Mouse (Mus musculus): ENCODE data around the gene Sympk. TPM values are rescaled to one million over a fixed set of nuclear protein-coding genes. Genes with fewer than 3 reads are reported as not detected.

Sympk gene
- polyA plus RNA-seq (2015; fragmentation: Nextera tagmentation; extraction: Ambion mirVana), result 34.0 and 35.6 TPM in 2 replicates

DNA sequence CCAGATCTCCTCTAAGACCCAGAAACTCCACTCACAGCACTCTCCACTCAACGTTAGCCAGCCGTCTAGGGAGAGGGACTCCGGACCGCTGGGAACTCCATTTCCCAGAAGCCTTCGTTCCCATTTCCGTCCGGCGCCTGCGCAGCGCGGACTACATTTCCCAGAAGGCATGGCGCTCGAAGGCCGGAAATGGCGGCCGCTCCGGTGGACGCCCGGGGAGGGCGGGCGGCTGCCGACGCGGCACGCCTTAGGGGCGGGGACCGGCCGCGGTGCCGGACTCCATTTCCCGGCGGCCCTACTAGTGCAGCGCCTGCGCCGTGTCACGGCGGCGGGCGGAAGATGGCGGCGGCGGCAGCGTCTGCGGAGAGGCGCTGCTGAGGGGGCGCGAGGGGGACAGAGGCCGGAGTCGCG is at the start of gene Sympk:
Gene Sympk, plus strand, starts transcription at position 282 of the 411 bp plus-strand sequence.
- Histone ChIP-seq H3K4me1 (ENCODE audit: insufficient read depth, low read length) (peaks cover 15% of the 10 kb centered on the region), H3K27me3 (ENCODE audit: insufficient read depth, low read length) (peaks cover 32% of the 10 kb centered on the region), H3K36me3 (ENCODE audit: insufficient read depth, low read length) (peaks cover 4% of the 10 kb centered on the region), H3K4me2 (replicated peaks; ENCODE audit: low read depth, low read length) (peak within 1 kb of the TSS; percentile 89), H3K27ac (ENCODE audit: low read length) (peak within 1 kb of the TSS; percentile 31), H3K9me3 (ENCODE audit: low read length) (no peaks in the 10 kb centered on the region), H3K9ac (replicated peaks; ENCODE audit: low read length) (peak within 1 kb of the TSS; percentile 78), H3K4me3 (ENCODE audit: low read length) (peak within 1 kb of the TSS; percentile 80)
- peak; percentile 95 for ATAC-seq (ENCODE audit: low FRiP score, low TSS enrichment)
- under 1% methylated on average over 50 of the region's 50 CpGs for whole genome bisulfite sequencing

DNA sequence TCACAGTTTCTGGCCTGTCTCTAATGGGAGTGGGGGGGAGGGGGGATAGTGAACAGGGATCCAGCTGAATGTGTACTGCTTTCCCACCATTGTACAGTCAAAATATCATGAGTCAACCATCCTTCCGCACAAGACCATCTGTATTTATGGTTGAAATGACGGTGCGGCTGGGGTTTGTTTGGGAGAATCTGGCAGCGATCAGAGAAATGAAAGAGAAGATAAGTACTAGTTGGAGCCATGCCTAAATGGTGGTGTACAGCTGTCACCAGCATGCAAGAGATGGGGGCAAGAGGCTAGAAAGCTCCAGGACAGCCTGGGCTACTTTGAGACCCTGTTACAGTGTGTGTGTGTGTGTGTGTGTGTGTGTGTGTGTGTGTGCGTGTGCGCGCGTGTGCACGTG is 45.8 kb upstream of the Sympk start:
- H3K36me3 ChIP-seq (ENCODE audit: insufficient read depth, low read length), result no peaks in the 10 kb centered on the region

DNA sequence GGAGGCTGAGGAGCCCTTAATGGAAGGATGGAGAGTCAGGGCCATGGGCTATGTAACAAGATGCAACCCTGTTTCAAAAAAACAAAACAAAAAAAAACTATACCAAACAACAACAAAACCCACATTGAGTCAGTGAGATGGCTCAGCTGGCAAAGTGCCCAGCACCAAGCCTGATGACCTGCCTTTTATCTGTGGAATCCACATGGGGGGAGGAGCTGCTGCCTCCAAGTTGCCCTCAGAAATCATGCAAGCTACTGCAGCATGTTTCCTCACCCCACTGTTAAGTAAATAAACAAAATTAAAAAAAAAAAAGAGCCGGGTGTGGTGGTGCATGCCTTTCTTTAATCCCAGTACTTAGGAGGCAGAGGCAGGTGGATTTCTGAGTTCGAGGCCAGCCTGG is 37.7 kb upstream of the Sympk start:
- WGBS, result 72% methylated on average over 2 of the region's 2 CpGs
- no peak overlapping the region for H3K27ac ChIP-seq (ENCODE audit: low read length)
- 0 out of 2 replicates have a peak, but pooled peaks cover 6% of the 10 kb centered on the region for H3K27me3 ChIP-seq (ENCODE audit: insufficient read depth, low read length)
- H3K36me3 ChIP-seq (ENCODE audit: insufficient read depth, low read length), result no peaks in the 10 kb centered on the region
- H3K9ac ChIP-seq (replicated peaks; ENCODE audit: low read length), result no peak overlapping the region
- H3K4me1 ChIP-seq (ENCODE audit: insufficient read depth, low read length), result peaks cover 11% of the 10 kb centered on the region
- no peaks in the 10 kb centered on the region for H3K9me3 ChIP-seq (ENCODE audit: low read length)
- H3K4me2 ChIP-seq (replicated peaks; ENCODE audit: low read depth, low read length), result no peak overlapping the region
- no peak overlapping the region for H3K4me3 ChIP-seq (ENCODE audit: low read length)
- no peak for ATAC-seq (ENCODE audit: low FRiP score, low TSS enrichment)

More for the DNA sequence above, 45.8 kb upstream of the Sympk start:
- Histone ChIP-seq H3K27ac (ENCODE audit: low read length) (no peak overlapping the region), H3K27me3 (ENCODE audit: insufficient read depth, low read length) (no peaks in the 10 kb centered on the region), H3K4me2 (replicated peaks; ENCODE audit: low read depth, low read length) (no peak overlapping the region), H3K9ac (replicated peaks; ENCODE audit: low read length) (no peak overlapping the region), H3K4me1 (ENCODE audit: insufficient read depth, low read length) (no peaks in the 10 kb centered on the region), H3K9me3 (ENCODE audit: low read length) (no peaks in the 10 kb centered on the region), H3K4me3 (ENCODE audit: low read length) (no peak overlapping the region)
- 84% methylated on average over 9 of the region's 9 CpGs for WGBS
- ATAC-seq (ENCODE audit: low FRiP score, low TSS enrichment), result no peak

DNA sequence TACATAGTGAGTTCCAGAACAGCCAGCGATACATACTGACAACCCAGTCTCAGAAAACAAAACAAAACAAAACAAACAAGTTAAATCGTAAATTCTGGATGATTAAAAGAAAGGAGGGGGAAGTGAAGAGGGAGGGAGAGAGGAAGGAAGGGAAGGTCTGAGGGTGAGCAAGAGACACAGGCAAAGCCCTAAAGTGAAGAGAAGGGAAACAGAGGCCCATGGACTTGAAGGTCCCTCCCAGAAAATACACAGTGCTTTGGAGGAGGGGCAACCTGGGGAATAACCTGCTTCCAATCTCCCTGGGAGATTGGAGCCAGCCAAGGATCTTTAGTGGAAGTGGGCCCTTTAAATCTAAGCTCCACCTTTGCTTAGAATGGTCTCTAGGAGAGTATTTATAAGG is 37.1 kb upstream of the Sympk start, which contains the start of gene Nanos2:
Gene Nanos2, plus strand, starts transcription at position 301 of the 400 bp plus-strand sequence.
- no peak within 1 kb of the TSS for H3K4me3 ChIP-seq (ENCODE audit: low read length)
- H3K4me1 ChIP-seq (ENCODE audit: insufficient read depth, low read length), result peaks cover 17% of the 10 kb centered on the region
- ATAC-seq (ENCODE audit: low FRiP score, low TSS enrichment), result no peak
- no peaks in the 10 kb centered on the region for H3K9me3 ChIP-seq (ENCODE audit: low read length)
- WGBS, result 37% methylated on average over 2 of the region's 2 CpGs
- no peak within 1 kb of the TSS for H3K27ac ChIP-seq (ENCODE audit: low read length)
- no peak within 1 kb of the TSS for H3K9ac ChIP-seq (replicated peaks; ENCODE audit: low read length)
- H3K4me2 ChIP-seq (replicated peaks; ENCODE audit: low read depth, low read length), result no peak within 1 kb of the TSS
- 0 out of 2 replicates have a peak, but pooled peaks cover 12% of the 10 kb centered on the region for H3K27me3 ChIP-seq (ENCODE audit: insufficient read depth, low read length)
- no peaks in the 10 kb centered on the region for H3K36me3 ChIP-seq (ENCODE audit: insufficient read depth, low read length)

DNA sequence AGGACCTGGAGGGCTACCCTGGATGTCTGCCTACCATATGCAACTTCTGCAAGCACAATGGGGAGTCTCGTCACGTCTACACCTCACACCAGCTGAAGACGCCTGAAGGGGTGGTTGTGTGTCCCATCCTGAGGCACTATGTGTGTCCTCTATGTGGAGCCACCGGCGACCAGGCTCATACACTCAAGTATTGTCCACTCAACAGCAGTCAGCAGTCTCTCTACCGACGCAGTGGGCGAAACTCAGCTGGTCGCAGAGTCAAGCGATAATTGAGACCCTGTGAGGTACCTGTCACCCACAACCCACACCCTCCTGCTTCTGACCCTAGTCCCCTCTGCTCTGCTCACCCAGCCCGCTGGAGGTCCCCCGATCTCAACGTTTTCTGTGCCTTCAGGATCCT is 36.4 kb upstream of the Sympk start:
- ATAC-seq (ENCODE audit: low FRiP score, low TSS enrichment), result no peak
- WGBS, result 75% methylated on average over 13 of the region's 13 CpGs

DNA sequence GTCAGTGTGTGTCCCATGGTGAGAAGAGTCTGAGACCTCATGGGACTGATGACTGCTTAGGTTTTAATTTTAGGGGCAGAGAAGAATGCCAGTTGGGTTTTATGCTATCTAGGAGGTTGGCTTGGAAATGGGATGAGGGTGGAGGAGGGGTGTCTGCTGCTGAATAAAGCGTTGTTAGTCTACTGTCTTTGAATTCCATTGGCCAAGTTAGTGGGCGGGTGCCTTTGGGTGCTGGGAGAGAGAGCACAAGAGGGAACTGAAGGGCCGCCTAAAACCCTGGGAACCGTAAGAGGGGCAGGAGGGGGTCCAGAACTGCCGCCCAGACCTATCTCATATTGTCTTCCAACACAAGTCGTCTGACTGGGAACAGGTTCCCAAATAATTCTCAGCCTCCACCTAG is 35.4 kb upstream of the Sympk start:
- WGBS, result 68% methylated on average over 6 of the region's 6 CpGs

More for the DNA sequence above, 36.4 kb upstream of the Sympk start:
- H3K4me3 ChIP-seq (ENCODE audit: low read length), result no peak overlapping the region
- no peak overlapping the region for H3K9ac ChIP-seq (replicated peaks; ENCODE audit: low read length)
- H3K9me3 ChIP-seq (ENCODE audit: low read length), result no peaks in the 10 kb centered on the region
- H3K27me3 ChIP-seq (ENCODE audit: insufficient read depth, low read length), result 0 out of 2 replicates have a peak, but pooled peaks cover 13% of the 10 kb centered on the region
- no peak overlapping the region for H3K27ac ChIP-seq (ENCODE audit: low read length)
- H3K36me3 ChIP-seq (ENCODE audit: insufficient read depth, low read length), result no peaks in the 10 kb centered on the region
- peaks cover 22% of the 10 kb centered on the region for H3K4me1 ChIP-seq (ENCODE audit: insufficient read depth, low read length)
- no peak overlapping the region for H3K4me2 ChIP-seq (replicated peaks; ENCODE audit: low read depth, low read length)

DNA sequence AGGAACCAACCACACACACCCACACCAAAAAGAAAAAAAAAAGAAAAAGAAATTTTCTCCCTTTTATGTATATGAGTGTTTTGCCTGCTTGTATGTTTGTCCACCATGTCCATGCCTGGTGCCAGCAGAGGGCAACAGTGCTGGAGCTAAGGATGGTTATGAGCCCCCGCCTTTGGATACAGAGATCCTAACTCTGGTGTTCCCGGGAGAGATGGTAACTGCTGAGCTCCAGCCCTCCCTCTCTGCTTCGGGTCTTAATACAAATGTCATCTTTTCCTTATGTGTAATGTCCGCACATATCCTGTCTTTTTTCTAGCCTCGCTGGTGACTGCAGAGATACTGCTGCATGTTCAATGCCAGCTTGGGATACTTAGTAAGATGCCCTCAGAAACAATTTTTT is 34.2 kb upstream of the Sympk start:
- Histone ChIP-seq H3K4me1 (ENCODE audit: insufficient read depth, low read length) (peaks cover 22% of the 10 kb centered on the region), H3K4me2 (replicated peaks; ENCODE audit: low read depth, low read length) (peak overlapping the region; percentile 90), H3K4me3 (ENCODE audit: low read length) (peak overlapping the region; percentile 58), H3K27me3 (ENCODE audit: insufficient read depth, low read length) (0 out of 2 replicates have a peak, but pooled peaks cover 19% of the 10 kb centered on the region), H3K36me3 (ENCODE audit: insufficient read depth, low read length) (no peaks in the 10 kb centered on the region), H3K9me3 (ENCODE audit: low read length) (no peaks in the 10 kb centered on the region), H3K27ac (ENCODE audit: low read length) (peak overlapping the region; percentile 83), H3K9ac (replicated peaks; ENCODE audit: low read length) (0 out of 2 replicates have a peak overlapping the region, but pooled peaks have one; percentile 27)
- 6% methylated on average over 5 of the region's 5 CpGs for WGBS
- no peak for ATAC-seq (ENCODE audit: low FRiP score, low TSS enrichment)

More for the DNA sequence above, 35.4 kb upstream of the Sympk start:
- H3K27me3 ChIP-seq (ENCODE audit: insufficient read depth, low read length), result 0 out of 2 replicates have a peak, but pooled peaks cover 19% of the 10 kb centered on the region
- H3K9ac ChIP-seq (replicated peaks; ENCODE audit: low read length), result no peak overlapping the region
- no peaks in the 10 kb centered on the region for H3K36me3 ChIP-seq (ENCODE audit: insufficient read depth, low read length)
- no peak overlapping the region for H3K27ac ChIP-seq (ENCODE audit: low read length)
- no peak overlapping the region for H3K4me2 ChIP-seq (replicated peaks; ENCODE audit: low read depth, low read length)
- H3K4me3 ChIP-seq (ENCODE audit: low read length), result no peak overlapping the region
- no peaks in the 10 kb centered on the region for H3K9me3 ChIP-seq (ENCODE audit: low read length)
- peaks cover 22% of the 10 kb centered on the region for H3K4me1 ChIP-seq (ENCODE audit: insufficient read depth, low read length)
- ATAC-seq (ENCODE audit: low FRiP score, low TSS enrichment), result no peak

DNA sequence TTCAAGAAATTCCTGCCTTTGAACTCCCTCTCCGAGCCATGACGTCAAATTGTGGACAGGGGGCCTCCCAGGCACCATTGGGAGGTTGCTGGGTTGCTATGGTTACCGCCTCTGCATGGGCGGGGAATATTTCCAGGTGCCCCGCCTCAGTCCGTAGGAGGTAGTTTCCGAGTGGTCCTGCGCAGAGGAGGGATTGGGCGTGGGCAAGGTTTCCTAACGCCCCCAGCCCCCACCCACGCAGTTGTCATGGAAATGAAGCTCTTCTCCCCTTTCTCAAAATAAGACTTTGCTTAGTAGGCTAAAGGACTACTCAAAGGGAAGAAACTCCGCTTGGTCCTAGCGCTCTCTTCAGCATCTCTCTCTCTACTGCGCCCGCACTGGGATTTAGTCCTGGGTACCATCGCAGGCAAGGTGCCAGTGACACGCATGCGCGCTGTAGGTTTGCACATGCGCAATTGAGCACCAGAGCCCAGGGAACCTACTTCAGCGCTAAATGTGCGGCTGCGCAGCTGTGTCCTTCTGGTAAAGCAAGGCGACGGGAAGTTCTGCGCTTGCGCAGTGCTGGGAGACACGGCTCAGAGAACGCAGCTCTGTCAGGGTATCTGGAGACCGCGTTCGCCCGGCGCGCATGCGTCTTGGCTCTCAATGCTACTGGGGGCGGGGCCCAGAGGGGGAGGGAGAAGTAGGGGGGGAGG is 33.4 kb upstream of the Sympk start, which contains the start of gene Mypop:
Gene Mypop, plus strand, starts transcription at position 645 of the 695 bp plus-strand sequence.
- Histone ChIP-seq H3K4me1 (ENCODE audit: insufficient read depth, low read length) (peaks cover 22% of the 10 kb centered on the region), H3K36me3 (ENCODE audit: insufficient read depth, low read length) (no peaks in the 10 kb centered on the region), H3K9ac (replicated peaks; ENCODE audit: low read length) (peak within 1 kb of the TSS; percentile 71), H3K27ac (ENCODE audit: low read length) (peak within 1 kb of the TSS; percentile 83), H3K4me2 (replicated peaks; ENCODE audit: low read depth, low read length) (peak within 1 kb of the TSS; percentile 90), H3K27me3 (ENCODE audit: insufficient read depth, low read length) (0 out of 2 replicates have a peak, but pooled peaks cover 19% of the 10 kb centered on the region), H3K9me3 (ENCODE audit: low read length) (no peaks in the 10 kb centered on the region), H3K4me3 (ENCODE audit: low read length) (peak within 1 kb of the TSS; percentile 58)
- ATAC-seq (ENCODE audit: low FRiP score, low TSS enrichment), result peak; percentile 94
- WGBS, result under 1% methylated on average over 36 of the region's 37 CpGs

DNA sequence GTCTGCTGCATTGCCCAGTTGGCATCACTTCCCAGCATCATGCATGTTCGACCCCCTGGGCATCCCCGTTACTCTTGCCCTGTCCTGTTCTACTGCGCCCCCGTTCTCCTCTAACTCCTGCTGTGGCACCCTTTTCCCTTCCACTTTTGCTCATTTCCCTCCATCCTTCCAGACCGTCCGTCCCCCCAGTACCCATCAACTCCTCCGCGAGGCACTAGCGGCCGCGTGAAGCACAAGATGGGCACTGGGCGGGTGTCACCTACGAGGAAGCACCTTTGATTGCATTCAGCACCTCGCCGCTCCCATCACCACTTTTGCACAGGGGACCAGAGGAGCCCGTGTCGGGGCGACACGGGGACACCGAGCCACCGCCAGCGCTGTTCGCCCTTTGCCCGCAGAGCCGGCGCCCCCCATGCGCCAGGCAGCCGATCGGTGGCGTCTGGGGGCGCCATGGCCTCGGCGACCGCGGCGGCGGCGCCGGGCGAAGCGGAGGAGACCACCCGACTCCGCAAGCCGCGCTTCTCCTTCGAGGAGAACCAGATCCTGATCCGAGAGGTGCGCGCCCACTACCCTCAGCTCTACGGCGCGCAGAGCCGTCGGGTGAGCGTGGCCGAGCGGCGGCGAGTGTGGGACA is 32.4 kb upstream of the Sympk start:
- Histone ChIP-seq H3K9ac (replicated peaks; ENCODE audit: low read length) (peak overlapping the region; percentile 71), H3K27me3 (ENCODE audit: insufficient read depth, low read length) (0 out of 2 replicates have a peak, but pooled peaks cover 19% of the 10 kb centered on the region), H3K4me3 (ENCODE audit: low read length) (peak overlapping the region; percentile 58), H3K4me1 (ENCODE audit: insufficient read depth, low read length) (peaks cover 22% of the 10 kb centered on the region), H3K4me2 (replicated peaks; ENCODE audit: low read depth, low read length) (peak overlapping the region; percentile 90), H3K36me3 (ENCODE audit: insufficient read depth, low read length) (0 out of 2 replicates have a peak, but pooled peaks cover under 1% of the 10 kb centered on the region), H3K27ac (ENCODE audit: low read length) (no peak overlapping the region), H3K9me3 (ENCODE audit: low read length) (no peaks in the 10 kb centered on the region)
- WGBS, result under 1% methylated on average over 59 of the region's 59 CpGs
- 0 out of 2 replicates have a peak, but pooled peaks have one; percentile 8 for ATAC-seq (ENCODE audit: low FRiP score, low TSS enrichment)
